Mouse (Mus musculus) G1E (cell line): ENCODE measurements around the gene Cdh15.

Experiments used
- CTCF ChIP-seq: IDR thresholded peaks from 2 replicates; pipeline ENCODE4 v1.5.1; 2012; ENCODE audit warnings: low read depth, low read length, inconsistent platforms, mixed read lengths
- GATA1 ChIP-seq: IDR thresholded peaks from 2 replicates; pipeline ENCODE4 v1.6.1; 2012; ENCODE audit warnings: borderline replicate concordance, low read length, inconsistent platforms, mixed read lengths
- POLR2AphosphoS5 ChIP-seq: IDR thresholded peaks from 2 replicates; pipeline ENCODE4 v1.6.1; 2012; ENCODE audit warnings: low read depth, low read length, inconsistent platforms; ENCODE audit not compliant: insufficient replicate concordance
- TAL1 ChIP-seq: conservative IDR thresholded peaks from 2 replicates; pipeline ENCODE4 v1.6.1; 2012; ENCODE audit warnings: low read depth, low read length, inconsistent platforms, mixed read lengths

DNA sequence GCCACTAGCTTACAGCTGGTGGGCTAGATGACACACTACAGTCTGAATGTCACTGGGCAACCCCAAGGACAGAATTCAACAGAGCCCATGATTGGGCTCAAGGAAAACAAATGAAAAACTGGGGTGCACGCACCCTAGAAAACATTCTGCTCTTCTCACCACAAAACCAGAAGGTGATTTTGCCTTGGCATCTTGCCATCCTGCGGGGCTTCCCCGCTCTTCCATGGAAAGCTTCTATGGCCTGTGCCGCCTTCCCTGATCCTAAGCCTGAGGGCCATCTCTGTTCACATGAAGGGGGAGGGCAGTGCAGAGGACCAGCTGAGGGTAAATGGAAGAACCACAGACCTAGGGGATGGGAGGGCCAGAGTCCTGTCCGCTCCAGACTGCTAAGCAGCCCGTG is 20.2 kb downstream of the Cdh15 start:
- TF ChIP-seq CTCF (no peak), TAL1 (no peak), POLR2AphosphoS5 (no peak), GATA1 (no peak)
